Mouse (Mus musculus) midbrain, embryonic 16.5 days (tissue): ENCODE results near the gene Dcpp1. TPM values are rescaled to one million over a fixed set of nuclear protein-coding genes. Genes with fewer than 3 reads are reported as not detected.
A peak's percentile ranks its signal among the peaks of the same experiment; 100 is the strongest.
"Not testable (repeated sequence)": the region's sequence is repeated elsewhere in the genome, so short reads cannot be mapped to it uniquely, and the experiment has no call there.

ENCODE experiments used
- ATAC-seq: fragments of 200-750 bp; cut with Nextera tagmentation; 2 replicates; pipeline ENCODE4 v1.8.0; 2017; ENCODE audit warnings: moderate TSS enrichment
- H3K27ac ChIP-seq: fragments of 300-500 bp; sonication (generic); 2 replicates; pipeline ENCODE4 v1.5.1; 2014; ENCODE audit warnings: mild to moderate bottlenecking, low read length, mixed read lengths
- H3K27me3 ChIP-seq: fragments of 300-500 bp; sonication (generic); 2 replicates; pipeline ENCODE4 v1.6.1; 2014; ENCODE audit warnings: low read depth, low read length, mixed read lengths; ENCODE audit not compliant: control insufficient read depth, insufficient read depth
- H3K36me3 ChIP-seq: fragments of 300-500 bp; sonication (generic); 2 replicates; pipeline ENCODE4 v1.6.1; 2014; ENCODE audit warnings: mild to moderate bottlenecking, low read length, moderate library complexity, mixed read lengths; ENCODE audit not compliant: control insufficient read depth, insufficient read depth
- H3K4me1 ChIP-seq: fragments of 300-500 bp; sonication (generic); 2 replicates; pipeline ENCODE4 v1.6.1; 2014; ENCODE audit warnings: mild to moderate bottlenecking, low read length, mixed read lengths; ENCODE audit not compliant: control insufficient read depth, insufficient read depth
- H3K4me2 ChIP-seq: fragments of 300-500 bp; sonication (generic); 2 replicates; pipeline ENCODE4 v1.6.1; 2014; ENCODE audit warnings: mild to moderate bottlenecking, low read length, mixed read lengths
- H3K4me3 ChIP-seq: fragments of 300-500 bp; sonication (generic); 2 replicates; pipeline ENCODE4 v1.5.1; 2014; ENCODE audit warnings: low read depth, mild to moderate bottlenecking, low read length, moderate library complexity, mixed read lengths
- H3K9ac ChIP-seq: fragments of 300-500 bp; sonication (generic); 2 replicates; pipeline ENCODE4 v1.6.1; 2014; ENCODE audit warnings: low read depth, low read length, mixed read lengths
- H3K9me3 ChIP-seq: fragments of 300-500 bp; sonication (generic); replicated peaks from 2 replicates; pipeline ENCODE4 v1.6.1; 2014; ENCODE audit warnings: mild to moderate bottlenecking, low read length, mixed read lengths; ENCODE audit not compliant: control insufficient read depth, poor library complexity, severe bottlenecking
- WGBS: fragments of 180-500 bp; shearing (Covaris S2); extraction: QIAGEN DNeasy Blood & Tissue Kit; methylation state at CpG from one replicate; pipeline ENCODE4 v1.1.7; 2014; 5-methylcytosine and 5-hydroxymethylcytosine counted together
- polyA plus RNA-seq: library from polyadenylated mRNA; unstranded; fragments of >200 nt; fragmentation: Nextera tagmentation; extraction: Ambion mirVana; gene quantifications from 2 replicates; pipeline ENCODE4 v1.2.1, GENCODE M21; 2015

The Dcpp1 gene
- polyA plus RNA-seq, 1 experiment from 2014 or later = not detected

- no peaks in the 10 kb centered on the region for H3K9me3 ChIP-seq
Measured at GRCm38 (mm10) chr17:23877166-23877565, 3.5 kb upstream of the Dcpp1 start.

GRCm38 (mm10) chr17:23917158-23917557, 36.5 kb downstream of the Dcpp1 start, which contains the start of gene Dcpp3:
Dcpp3 (plus strand) TSS chr17:23917458.
- not testable (repeated sequence) for H3K4me1 ChIP-seq, H3K36me3 ChIP-seq, H3K4me3 ChIP-seq, H3K9me3 ChIP-seq, H3K27ac ChIP-seq, H3K27me3 ChIP-seq, H3K4me2 ChIP-seq, H3K9ac ChIP-seq, ATAC-seq
- WGBS = 77% methylated on average over 4 of the region's 4 CpGs

More at GRCm38 (mm10) chr17:23877166-23877565, 3.5 kb upstream of the Dcpp1 start:
- ATAC-seq = peak; percentile 88
- Histone ChIP-seq H3K4me1 (no peaks in the 10 kb centered on the region), H3K4me2 (no peak overlapping the region), H3K27me3 (no peaks in the 10 kb centered on the region), H3K9ac (no peak overlapping the region), H3K36me3 (no peaks in the 10 kb centered on the region), H3K27ac (0 out of 2 replicates have a peak overlapping the region, but pooled peaks have one; percentile 5), H3K4me3 (no peak overlapping the region)
- 90% methylated on average over 2 of the region's 2 CpGs for WGBS

- Histone ChIP-seq H3K4me2 (peak overlapping the region; percentile 93), H3K9me3 (no peaks in the 10 kb centered on the region), H3K4me1 (peaks cover 8% of the 10 kb centered on the region), H3K27me3 (no peaks in the 10 kb centered on the region), H3K9ac (peak overlapping the region; percentile 73), H3K4me3 (peak overlapping the region; percentile 64), H3K36me3 (no peaks in the 10 kb centered on the region), H3K27ac (peak overlapping the region; percentile 89)
- peak; percentile 98 for ATAC-seq
- WGBS = under 1% methylated on average over 29 of the region's 29 CpGs
Measured at GRCm38 (mm10) chr17:23924531-23925007, 43.9 kb downstream of the Dcpp1 start.

GRCm38 (mm10) chr17:23925090-23925493, 44.4 kb downstream of the Dcpp1 start:
- ATAC-seq = peak; percentile 89
- under 1% methylated on average over 14 of the region's 14 CpGs for WGBS
- Histone ChIP-seq H3K4me1 (peaks cover 8% of the 10 kb centered on the region), H3K27me3 (no peaks in the 10 kb centered on the region), H3K27ac (peak overlapping the region; percentile 89), H3K4me2 (peak overlapping the region; percentile 93), H3K9ac (peak overlapping the region; percentile 73), H3K36me3 (no peaks in the 10 kb centered on the region), H3K4me3 (peak overlapping the region; percentile 64), H3K9me3 (no peaks in the 10 kb centered on the region)

GRCm38 (mm10) chr17:23931157-23931556, 50.5 kb downstream of the Dcpp1 start:
- H3K27ac ChIP-seq = no peak overlapping the region
- no peaks in the 10 kb centered on the region for H3K9me3 ChIP-seq
- no peak for ATAC-seq
- H3K36me3 ChIP-seq = no peaks in the 10 kb centered on the region
- H3K4me2 ChIP-seq = no peak overlapping the region
- H3K4me3 ChIP-seq = no peak overlapping the region
- WGBS = 89% methylated on average over 5 of the region's 5 CpGs
- no peak overlapping the region for H3K9ac ChIP-seq
- no peaks in the 10 kb centered on the region for H3K4me1 ChIP-seq
- H3K27me3 ChIP-seq = no peaks in the 10 kb centered on the region

Other genes with a start within 250 kb of the Dcpp1 start
- 0.94 and 1.6 TPM in 2 replicates for gene Mmp25, start 235.6 kb upstream of the Dcpp1 start, polyA plus RNA-seq
- 0.15 TPM in 1 of 2 replicates, not detected in the other for gene Bicdl2, start 220.4 kb upstream of the Dcpp1 start, polyA plus RNA-seq
- 129 and 137 TPM in 2 replicates for gene Hcfc1r1, start 207.3 kb upstream of the Dcpp1 start, polyA plus RNA-seq
- gene Thoc6, start 207.0 kb upstream of the Dcpp1 start, polyA plus RNA-seq = 34.4 and 36.0 TPM in 2 replicates
- 2.5 and 2.6 TPM in 2 replicates for gene Tnfrsf12a, start 203.4 kb upstream of the Dcpp1 start, polyA plus RNA-seq
- gene Cldn6, start 201.6 kb upstream of the Dcpp1 start, polyA plus RNA-seq = 0.52 and 1.2 TPM in 2 replicates
- gene Cldn9, start 196.8 kb upstream of the Dcpp1 start, polyA plus RNA-seq = 0.62 and 0.67 TPM in 2 replicates
- 0.07 and 0.19 TPM in 2 replicates for gene 1520401A03Rik, start 158.1 kb upstream of the Dcpp1 start, polyA plus RNA-seq
- 17.9 and 19.7 TPM in 2 replicates for gene Pkmyt1, start 154.5 kb upstream of the Dcpp1 start, polyA plus RNA-seq
- 70.9 and 75.7 TPM in 2 replicates for gene Paqr4, start 140.0 kb upstream of the Dcpp1 start, polyA plus RNA-seq
- 1.6 and 1.8 TPM in 2 replicates for gene Kremen2, start 135.0 kb upstream of the Dcpp1 start, polyA plus RNA-seq
- gene Flywch1, start 109.3 kb upstream of the Dcpp1 start, polyA plus RNA-seq = 205 and 220 TPM in 2 replicates
- 76.8 and 81.3 TPM in 2 replicates for gene Flywch2, start 94.8 kb upstream of the Dcpp1 start, polyA plus RNA-seq
- gene Srrm2, start 90.3 kb upstream of the Dcpp1 start, polyA plus RNA-seq = 467 and 529 TPM in 2 replicates
- gene Elob, start 51.7 kb upstream of the Dcpp1 start, polyA plus RNA-seq = 1,162 and 1,206 TPM in 2 replicates
- 0.18 TPM in 1 of 2 replicates, not detected in the other for gene Prss33, start 44.8 kb upstream of the Dcpp1 start, polyA plus RNA-seq
- gene Prss32, start 37.0 kb upstream of the Dcpp1 start, polyA plus RNA-seq = not detected in 2 replicates
- 0.88 and 1.6 TPM in 2 replicates for gene Prss41, start 36.7 kb upstream of the Dcpp1 start, polyA plus RNA-seq
- not detected in 2 replicates for gene Prss21, start 12.8 kb upstream of the Dcpp1 start, polyA plus RNA-seq
- not detected in 2 replicates for gene Dcpp2, start within 50 bp of the Dcpp1 start, polyA plus RNA-seq
- not detected in 2 replicates for gene Dcpp3, start 36.6 kb downstream of the Dcpp1 start, polyA plus RNA-seq
- gene Sbp, start 60.8 kb downstream of the Dcpp1 start, polyA plus RNA-seq = not detected in 2 replicates
- not detected in 2 replicates for gene Sbpl, start 74.4 kb downstream of the Dcpp1 start, polyA plus RNA-seq
- gene Prss30, start 99.7 kb downstream of the Dcpp1 start, polyA plus RNA-seq = 0.24 TPM in 1 of 2 replicates, not detected in the other
- gene Prss22, start 117.2 kb downstream of the Dcpp1 start, polyA plus RNA-seq = not detected in 2 replicates
- gene Prss27, start 157.3 kb downstream of the Dcpp1 start, polyA plus RNA-seq = 0.19 and 0.27 TPM in 2 replicates
- 72.7 and 75.2 TPM in 2 replicates for gene Kctd5, start 192.6 kb downstream of the Dcpp1 start, polyA plus RNA-seq